Mouse (Mus musculus) telencephalon, adult 2 months (tissue): Measurements from ENCODE around the gene Hs3st1.
"Not testable (repeated sequence)": the region's sequence is repeated elsewhere in the genome, so short reads cannot be mapped to it uniquely, and the experiment has no call there.

ENCODE experiments used
- DNase-seq: peaks from one replicate; pipeline ENCODE4 v3.0.0-alpha.2; 2011; ENCODE audit warnings: low read depth, low spot score

Hs3st1 gene

DNA sequence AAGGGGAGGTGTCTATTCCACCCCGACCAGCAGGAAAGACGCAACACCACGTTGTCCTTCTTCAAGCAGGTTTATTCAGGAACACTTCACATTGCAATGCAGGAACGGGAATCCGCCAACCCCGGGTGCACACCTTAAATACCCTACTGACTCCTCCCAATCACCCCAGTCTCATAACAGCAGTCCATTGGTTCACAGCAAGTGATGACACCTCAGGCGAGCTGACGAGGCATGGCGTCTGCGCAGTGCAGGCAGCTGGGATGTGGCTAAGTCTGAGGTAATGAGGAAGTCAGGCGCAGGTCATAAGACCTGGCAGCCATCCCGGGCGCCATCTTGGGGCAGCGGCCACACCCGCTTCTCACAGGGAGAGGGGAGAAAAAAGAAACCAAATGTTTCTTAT, at the start of gene Hs3st1:
Gene Hs3st1, minus strand, starts transcription at position 101 of the 400 bp plus-strand sequence.
- DNase-seq = not testable (repeated sequence)

- no peak for DNase-seq
These were observed 49.4 kb upstream of the Hs3st1 start for GRCm38 (mm10) chr5:39804663-39805062.

DNA sequence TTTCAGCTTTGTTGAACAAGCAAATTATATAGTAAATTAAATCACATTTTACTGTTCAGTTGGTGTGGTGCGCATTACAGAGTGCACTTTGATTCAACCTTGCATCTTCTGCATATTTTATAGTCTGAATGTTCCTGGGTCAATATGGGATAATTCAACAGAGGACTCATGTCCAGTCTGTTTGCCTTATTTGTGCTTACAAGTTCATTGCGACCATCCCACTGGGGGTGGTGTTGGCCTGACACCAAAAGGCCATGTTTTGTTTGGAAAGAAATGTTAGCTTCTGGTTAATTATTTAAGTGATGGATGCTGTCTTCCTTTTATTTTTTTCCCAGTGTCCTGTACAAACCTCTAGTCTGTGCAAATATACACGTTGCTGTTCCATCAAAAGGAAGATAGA, 48.7 kb upstream of the Hs3st1 start:
- no peak for DNase-seq

- peak; percentile 80 for DNase-seq
These were observed 48.2 kb upstream of the Hs3st1 start for GRCm38 (mm10) chr5:39803457-39803856.

DNA sequence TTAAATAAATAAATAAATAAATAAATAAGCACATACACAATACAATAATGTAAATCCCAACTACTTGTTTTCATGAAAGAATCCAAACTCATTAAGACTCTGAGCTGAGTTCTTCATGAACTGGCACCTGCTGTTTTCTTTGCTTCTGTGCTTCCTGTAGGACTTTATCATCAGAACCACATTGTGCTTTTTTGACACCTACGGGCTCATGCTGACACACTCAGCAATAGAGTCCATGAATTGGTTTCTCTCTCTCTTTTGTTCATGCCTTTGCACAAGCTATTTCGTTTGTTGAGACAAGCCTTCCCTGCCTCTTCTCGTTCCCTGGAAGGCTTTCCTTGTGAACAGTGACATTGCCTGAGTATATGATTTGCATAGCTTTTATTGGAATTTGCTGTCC, 46.8 kb upstream of the Hs3st1 start:
- no peak for DNase-seq

DNA sequence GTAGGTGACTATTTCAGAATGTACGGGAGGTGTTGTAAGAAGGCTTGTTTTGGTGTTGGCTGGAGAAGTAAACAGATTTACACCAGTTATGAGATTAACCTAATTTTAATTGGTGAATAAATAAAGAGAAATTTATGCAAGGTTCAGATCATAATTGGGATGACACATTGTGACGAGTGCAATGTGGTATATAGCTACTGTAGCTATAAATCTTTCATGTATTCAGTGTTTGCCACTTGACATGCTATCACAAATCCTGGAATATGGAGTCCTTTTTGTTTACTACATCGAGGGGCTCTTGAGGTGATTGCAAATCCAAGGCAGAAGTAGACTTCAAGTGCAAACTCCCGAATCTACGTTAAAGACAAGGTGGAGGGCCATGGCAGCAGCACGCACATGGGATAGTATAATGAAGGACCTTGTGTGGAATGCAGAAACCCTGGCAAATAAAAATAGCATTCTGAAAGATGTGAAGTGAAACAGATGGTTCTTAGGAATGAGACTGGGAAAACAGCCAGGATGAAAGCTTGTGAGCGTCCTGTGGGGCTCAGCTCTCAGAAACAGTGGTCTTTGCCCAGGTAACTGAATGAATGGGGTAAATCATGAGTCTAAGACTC, 21.9 kb upstream of the Hs3st1 start:
- DNase-seq = peak; percentile 13

- DNase-seq = no peak
These were observed 16.5 kb upstream of the Hs3st1 start for GRCm38 (mm10) chr5:39771680-39772348.

GRCm38 (mm10) chr5:39761682-39762456, 6.6 kb upstream of the Hs3st1 start:
- DNase-seq = no peak

GRCm38 (mm10) chr5:39758890-39759475, 3.7 kb upstream of the Hs3st1 start:
- DNase-seq = no peak

- DNase-seq = peak; percentile 35
These were observed 18.4 kb downstream of the Hs3st1 start for GRCm38 (mm10) chr5:39736843-39737242.

- no peak for DNase-seq
These were observed 21.4 kb downstream of the Hs3st1 start for GRCm38 (mm10) chr5:39733750-39734443.

DNA sequence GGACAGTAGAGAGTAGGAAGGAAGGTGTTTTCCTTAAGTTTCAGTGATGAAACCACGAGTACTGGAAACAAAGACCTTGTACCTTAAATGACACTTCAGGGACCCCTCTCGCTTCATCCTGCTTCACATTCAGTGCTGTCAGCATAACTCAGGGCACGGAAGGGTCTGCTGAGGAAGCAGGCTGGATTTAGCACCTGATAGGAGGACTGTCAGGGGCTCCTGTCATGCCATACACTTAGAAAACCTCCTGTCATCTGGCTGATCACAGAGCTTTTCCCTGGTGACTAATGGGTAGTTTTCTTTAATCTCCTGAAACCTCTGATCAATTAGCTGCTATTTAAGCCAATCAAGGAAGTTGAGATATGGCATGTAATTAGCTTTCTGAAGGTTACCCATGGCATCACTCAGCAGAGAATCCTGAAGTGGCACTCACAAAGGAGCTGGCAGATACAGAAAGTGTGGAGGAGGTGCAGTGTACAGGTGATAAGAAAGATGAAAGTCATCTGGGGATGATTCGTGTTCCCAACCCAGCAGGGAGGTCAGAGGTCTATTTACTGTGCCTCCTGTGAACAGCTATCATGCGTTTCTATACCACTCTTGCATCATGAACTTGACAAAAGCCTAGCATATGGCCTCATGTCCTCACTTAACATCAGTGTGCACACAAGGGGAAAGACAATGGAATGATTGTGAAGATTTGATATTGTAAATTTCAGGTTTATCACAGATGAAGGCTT, 22.1 kb downstream of the Hs3st1 start:
- no peak for DNase-seq

DNA sequence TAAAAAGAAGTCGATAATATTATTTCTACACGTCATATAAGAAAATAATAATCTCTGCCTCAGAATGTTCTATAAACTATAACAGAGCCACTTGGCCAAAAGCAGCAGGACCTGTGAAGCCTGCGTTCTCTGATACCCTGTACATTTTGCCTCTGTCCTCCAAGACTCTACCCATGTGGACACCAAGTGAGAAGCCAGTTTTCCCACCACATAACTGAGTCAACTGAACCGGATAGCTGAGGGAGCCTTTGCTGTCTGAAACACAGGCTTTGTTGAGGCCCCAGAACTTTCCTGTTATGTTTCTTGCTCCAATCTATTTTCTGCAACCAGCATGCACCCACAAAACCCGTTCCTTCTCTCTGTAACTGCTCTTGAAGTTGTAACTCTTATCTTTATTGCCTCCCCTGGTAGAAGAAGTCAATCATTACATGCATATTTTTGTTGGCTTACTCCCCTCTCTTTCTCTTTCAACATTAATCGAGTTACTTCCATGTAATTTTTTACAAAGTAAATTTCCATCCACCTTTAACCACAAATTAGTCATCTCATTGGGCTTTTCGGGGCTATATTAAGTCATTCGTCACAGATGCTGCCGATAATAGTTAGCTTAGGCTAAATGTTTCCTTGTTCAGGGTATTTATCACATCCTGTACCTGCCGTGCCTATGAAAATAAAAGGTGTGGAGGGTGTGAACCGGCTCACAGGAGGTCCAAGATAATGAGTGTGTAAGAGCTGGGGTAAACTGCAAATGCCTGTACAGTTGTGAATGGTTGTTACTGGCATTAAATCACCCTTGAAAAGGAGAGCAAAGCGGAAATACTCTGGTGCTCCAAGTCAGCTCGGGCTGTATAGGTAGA, 39.4 kb downstream of the Hs3st1 start:
- no peak for DNase-seq

DNA sequence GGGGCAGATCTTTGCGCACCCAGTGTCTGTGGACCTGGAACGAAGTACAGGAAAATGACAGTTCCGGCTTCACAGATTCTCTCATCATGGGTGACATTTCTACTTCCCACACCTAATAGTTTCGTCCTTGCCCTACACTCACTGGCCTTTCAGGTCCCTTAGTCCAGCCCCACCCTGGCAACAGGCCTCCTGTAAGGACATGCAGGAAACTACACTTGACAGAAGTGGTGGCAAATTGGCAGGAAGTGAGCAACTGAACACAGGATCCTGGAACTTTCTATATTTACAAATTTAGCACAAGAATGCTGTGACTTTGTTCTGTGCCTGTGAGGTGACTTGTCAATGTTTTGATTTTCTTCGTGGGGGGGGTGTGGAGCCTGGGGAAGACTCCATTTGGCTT, 40.1 kb downstream of the Hs3st1 start:
- DNase-seq = no peak

DNA sequence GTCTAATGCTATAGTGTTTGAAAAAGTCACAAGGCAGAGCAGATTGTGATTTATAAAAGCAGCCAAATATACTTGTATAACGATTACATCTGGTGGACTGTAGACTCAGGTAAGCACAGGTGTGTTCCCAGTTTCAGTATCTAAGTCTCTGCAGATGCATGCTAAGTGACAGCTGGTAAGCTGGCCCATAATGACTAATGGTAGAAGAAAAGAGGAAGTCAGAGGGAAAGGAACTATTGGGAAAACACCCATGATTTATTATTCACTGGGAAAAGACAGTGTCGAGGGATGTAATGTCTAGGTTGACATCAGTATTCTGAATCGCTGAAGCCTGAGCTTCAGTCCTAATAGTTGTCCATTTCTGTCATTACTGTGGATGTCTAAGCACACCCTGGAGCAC, 49.7 kb downstream of the Hs3st1 start:
- no peak for DNase-seq

GRCm38 (mm10) chr5:39660826-39661225, 94.4 kb downstream of the Hs3st1 start:
- DNase-seq = no peak

DNA sequence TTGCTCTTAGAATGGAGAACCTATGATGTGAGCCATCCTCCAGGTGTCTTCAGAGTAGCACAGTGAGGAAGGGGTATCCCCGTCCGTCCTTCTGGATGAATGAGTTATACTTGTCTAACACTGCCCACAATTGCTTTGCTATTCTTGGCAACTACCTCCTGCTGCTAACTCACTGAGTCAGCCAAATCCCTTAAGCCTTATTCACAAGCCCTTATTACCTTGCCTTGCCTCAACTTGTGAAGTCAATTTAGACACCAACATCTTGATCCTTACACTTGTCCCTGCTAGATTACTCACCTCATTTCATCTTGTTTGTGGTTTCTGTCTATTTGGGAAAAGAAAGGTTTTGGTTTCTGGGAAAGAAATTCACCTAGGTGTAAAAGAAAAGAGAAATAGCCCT, 95.9 kb downstream of the Hs3st1 start:
- no peak for DNase-seq

DNA sequence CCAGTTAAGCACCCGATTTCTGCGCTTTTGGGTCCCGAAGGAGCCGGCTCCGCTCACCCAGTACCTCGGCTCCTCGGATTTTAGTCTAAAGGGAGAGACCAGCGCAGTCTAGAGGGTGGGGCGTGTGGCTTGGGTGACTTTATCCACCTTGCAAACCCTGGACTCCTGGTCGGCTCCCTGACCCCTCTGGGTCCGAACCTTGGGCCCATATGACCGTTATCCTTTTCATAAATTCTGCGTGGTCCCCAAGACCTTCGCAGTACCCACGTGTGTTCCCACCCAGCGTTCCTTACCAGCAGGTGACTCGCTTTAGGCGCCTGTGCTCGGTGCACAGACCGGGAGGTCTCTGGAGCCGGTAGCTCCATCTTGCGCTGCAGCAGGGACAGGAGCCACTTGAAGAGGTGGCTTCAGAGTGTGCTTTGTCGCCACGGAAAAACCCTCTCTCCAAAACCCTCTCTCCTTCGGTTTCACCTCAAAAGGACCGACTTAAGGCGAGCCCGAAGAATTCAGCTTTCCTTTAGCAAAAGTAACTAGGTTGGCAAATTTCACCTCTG, 110.4 kb downstream of the Hs3st1 start:
- no peak for DNase-seq

DNA sequence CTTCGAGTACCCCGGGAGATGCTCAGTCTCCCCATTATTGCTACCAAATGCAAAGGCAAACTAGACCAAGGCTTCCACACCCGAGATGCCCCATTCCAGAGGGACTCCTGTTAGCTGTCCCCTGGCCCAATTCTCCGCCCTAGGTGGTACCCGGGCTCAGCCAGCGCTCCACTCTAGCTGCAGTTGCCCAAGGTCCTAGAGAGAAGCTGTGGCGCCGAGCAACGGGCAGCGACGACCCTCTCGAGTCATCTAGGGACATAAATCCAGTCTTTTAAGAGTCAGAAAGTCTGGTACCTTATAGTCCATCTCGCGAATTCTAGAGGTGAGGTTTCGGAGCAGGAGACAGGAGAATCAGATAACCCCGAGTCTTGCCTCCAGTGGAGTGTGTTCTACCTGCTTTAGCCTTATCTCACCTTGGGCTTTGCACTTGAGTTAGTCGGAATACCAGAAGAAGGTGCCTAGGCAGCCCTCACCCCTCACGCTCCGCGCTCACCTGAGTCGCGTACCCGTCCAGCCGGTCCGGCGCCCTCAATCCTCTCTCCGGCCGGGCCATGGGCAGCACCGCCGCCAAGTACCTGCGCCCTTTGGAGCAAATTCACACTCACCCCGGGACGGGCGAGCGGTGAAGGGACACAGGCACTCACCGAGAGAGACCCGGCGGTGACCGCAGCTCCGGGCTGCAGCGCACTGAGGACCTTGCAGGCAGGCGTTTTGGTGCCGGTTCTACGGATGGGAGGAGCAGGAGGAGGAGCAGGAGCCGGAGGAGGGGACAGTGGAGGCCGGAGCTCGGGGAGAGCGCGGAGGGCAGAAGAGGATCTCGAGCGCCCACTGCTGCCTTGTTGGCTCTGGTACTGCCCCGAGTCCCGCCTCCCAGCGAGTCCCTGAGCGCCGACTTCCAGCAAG, 111.1 kb downstream of the Hs3st1 start:
- DNase-seq = peak; percentile 91
